Mouse (Mus musculus): ENCODE data around the gene Olfr137. TPM values are rescaled to one million over a fixed set of nuclear protein-coding genes. Genes with fewer than 3 reads are reported as not detected.

Gene Olfr137
- not detected in 2 replicates for polyA plus RNA-seq (2012; rRNA removed)

DNA sequence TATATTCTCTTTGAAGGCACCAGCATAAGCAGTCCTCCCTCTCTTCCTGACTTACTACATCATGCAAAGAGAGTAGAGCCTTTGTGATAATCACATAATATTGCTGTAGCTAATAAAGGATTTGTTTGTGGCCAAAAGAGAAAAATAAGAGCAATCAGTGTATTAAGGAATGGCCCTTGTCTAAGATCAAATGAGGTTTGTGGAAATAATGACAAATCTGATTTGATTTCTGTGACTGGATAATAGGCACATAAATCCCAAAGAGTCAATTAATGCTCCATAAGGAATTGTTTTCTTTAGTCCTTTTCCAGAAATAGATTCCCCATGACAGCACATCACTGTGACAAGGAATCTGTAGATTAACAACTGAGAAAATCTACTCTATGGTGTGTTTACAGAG lies at the start of gene Olfr137:
Gene Olfr137 (minus strand): TSS at position 101 of the 400 bp plus-strand sequence.
- Histone ChIP-seq H3K4me3 (ENCODE audit: insufficient read depth, low read length) (no peak within 1 kb of the TSS), H3K27ac (ENCODE audit: insufficient read depth, low read length) (no peak within 1 kb of the TSS), H3K4me1 (ENCODE audit: control insufficient read depth, insufficient read depth, low read length) (no peaks in the 10 kb centered on the region)
- no peak for TF ChIP-seq CTCF (IDR thresholded peaks at IDR 0.05; ENCODE audit: extremely low read depth, insufficient read depth, low read length)
- TF ChIP-seq POLR2A (IDR thresholded peaks at IDR 0.05; ENCODE audit: extremely low read depth, insufficient read depth, low read length): no peak

GRCm38 (mm10) chr17:38329531-38329930 lies 22.2 kb upstream of the Olfr137 start, which contains the start of gene Olfr136:
Olfr136 (plus strand) TSS chr17:38329831.
- Histone ChIP-seq H3K27ac (ENCODE audit: insufficient read depth, low read length) (no peak within 1 kb of the TSS), H3K4me1 (ENCODE audit: control insufficient read depth, insufficient read depth, low read length) (no peaks in the 10 kb centered on the region), H3K4me3 (ENCODE audit: insufficient read depth, low read length) (no peak within 1 kb of the TSS)
- TF ChIP-seq CTCF (IDR thresholded peaks at IDR 0.05; ENCODE audit: extremely low read depth, insufficient read depth, low read length) (no peak), POLR2A (IDR thresholded peaks at IDR 0.05; ENCODE audit: extremely low read depth, insufficient read depth, low read length) (no peak)

- Histone ChIP-seq H3K4me1 (ENCODE audit: control insufficient read depth, insufficient read depth, low read length) (no peaks in the 10 kb centered on the region), H3K27ac (ENCODE audit: insufficient read depth, low read length) (no peak within 1 kb of the TSS), H3K4me3 (ENCODE audit: insufficient read depth, low read length) (no peak within 1 kb of the TSS)
- TF ChIP-seq CTCF (IDR thresholded peaks at IDR 0.05; ENCODE audit: extremely low read depth, insufficient read depth, low read length) (no peak), POLR2A (IDR thresholded peaks at IDR 0.05; ENCODE audit: extremely low read depth, insufficient read depth, low read length) (no peak)
These were observed 46.6 kb downstream of the Olfr137 start, which contains the start of gene Olfr138 for GRCm38 (mm10) chr17:38260735-38261134. Olfr138 (plus strand) TSS chr17:38261035.

Other genes with a start within 250 kb of the Olfr137 start
- gene Olfr129, start 247.5 kb downstream of the Olfr137 start, polyA plus RNA-seq (2012; rRNA removed): not detected in 2 replicates
- gene Olfr130, start 243.6 kb downstream of the Olfr137 start, polyA plus RNA-seq (2012; rRNA removed): not detected in 2 replicates
- not detected in 2 replicates for gene Olfr131, start 218.9 kb downstream of the Olfr137 start, polyA plus RNA-seq (2012; rRNA removed)
- gene Olfr132, start 173.0 kb downstream of the Olfr137 start, polyA plus RNA-seq (2012; rRNA removed): not detected in 2 replicates
- not detected in 2 replicates for gene Olfr133, start 162.3 kb downstream of the Olfr137 start, polyA plus RNA-seq (2012; rRNA removed)
- not detected in 2 replicates for gene Olfr134, start 136.2 kb downstream of the Olfr137 start, polyA plus RNA-seq (2012; rRNA removed)
- gene Olfr135, start 103.2 kb downstream of the Olfr137 start, polyA plus RNA-seq (2012; rRNA removed): not detected in 2 replicates
- not detected in 2 replicates for gene Olfr138, start 46.5 kb downstream of the Olfr137 start, polyA plus RNA-seq (2012; rRNA removed)
- not detected in 2 replicates for gene Olfr136, start 22.3 kb upstream of the Olfr137 start, polyA plus RNA-seq (2012; rRNA removed)
- not detected in 2 replicates for gene Esp36, start 112.6 kb upstream of the Olfr137 start, polyA plus RNA-seq (2012; rRNA removed)
- gene Esp34, start 246.6 kb upstream of the Olfr137 start, polyA plus RNA-seq (2012; rRNA removed): not detected in 2 replicates